Mouse (Mus musculus): ENCODE measurements at regions not wholly inside any gene's neighbourhood (a gene's known extent, or its start where the extent isn't known, plus 50 kb on each side); places are given as distances from the start of the nearest gene placed in this dataset.

DNA sequence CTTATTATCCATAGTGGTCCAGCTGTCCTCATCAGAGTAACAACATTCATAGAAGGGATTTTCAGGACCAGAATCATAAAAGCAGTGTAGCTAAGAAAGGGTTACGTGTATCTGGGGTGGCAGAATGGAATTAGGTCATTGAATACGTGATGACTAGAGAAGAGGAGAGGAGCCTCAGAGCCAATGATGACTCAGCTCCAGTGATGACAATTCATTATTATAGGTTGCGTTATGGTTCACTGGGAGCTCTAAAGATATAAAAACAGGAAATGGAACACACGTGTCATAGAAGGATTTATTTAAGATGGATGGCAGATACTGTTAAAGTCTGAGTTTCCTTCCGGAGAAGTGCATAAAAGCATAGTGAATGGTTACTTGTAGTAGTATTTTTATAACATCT is 291.6 kb downstream of the Isl1 start:
- no peak for DNase-seq (ENCODE audit: low spot score in 2 of 2)

DNA sequence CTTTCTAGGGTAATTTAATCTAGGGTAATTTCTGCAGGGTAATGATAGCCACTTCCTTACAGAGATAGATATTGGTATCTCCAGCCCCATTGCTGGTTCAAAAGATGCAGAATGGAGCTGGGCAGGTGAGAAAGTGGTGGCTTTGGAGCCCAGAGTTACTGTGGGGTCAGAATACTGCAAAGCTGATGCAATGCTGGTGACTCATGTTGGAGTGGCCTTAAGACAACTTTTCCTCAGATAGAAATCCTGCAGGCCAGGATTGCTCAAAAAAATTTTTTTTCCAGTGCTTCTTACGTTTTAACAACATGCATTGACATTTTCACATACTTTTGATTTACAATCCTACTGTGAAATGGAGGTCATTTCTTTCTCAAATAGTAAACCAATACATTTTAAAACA is 305.8 kb downstream of the Isl1 start:
- DNase-seq (ENCODE audit: low spot score in 2 of 2): no peak

DNA sequence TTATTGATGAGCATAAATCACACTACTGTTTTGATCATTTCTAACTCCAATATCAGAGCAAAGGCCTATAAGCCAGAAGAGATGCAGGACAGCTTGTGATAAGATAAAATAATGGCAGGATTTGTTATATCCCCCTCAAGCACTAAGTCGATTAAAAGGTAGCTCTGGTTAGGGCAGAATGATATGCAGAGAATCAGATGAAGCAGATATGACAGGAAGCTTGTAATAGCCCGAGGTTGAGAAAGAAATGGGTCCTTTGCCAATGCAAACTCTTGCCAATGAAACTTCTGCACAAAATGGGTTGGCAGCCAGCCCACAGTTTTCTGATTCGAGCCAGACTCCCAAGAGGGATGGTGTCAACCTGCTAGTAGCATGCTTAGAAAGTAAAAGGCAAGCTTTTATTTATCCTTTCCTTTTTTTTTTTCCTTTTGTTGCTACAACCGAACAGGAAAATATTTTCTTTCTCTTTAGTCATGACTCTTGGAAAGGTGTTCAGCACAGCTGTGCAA is 307.0 kb downstream of the Isl1 start:
- DNase-seq (ENCODE audit: low spot score in 2 of 2): peak in 1 of 2 experiments; percentile 13

DNA sequence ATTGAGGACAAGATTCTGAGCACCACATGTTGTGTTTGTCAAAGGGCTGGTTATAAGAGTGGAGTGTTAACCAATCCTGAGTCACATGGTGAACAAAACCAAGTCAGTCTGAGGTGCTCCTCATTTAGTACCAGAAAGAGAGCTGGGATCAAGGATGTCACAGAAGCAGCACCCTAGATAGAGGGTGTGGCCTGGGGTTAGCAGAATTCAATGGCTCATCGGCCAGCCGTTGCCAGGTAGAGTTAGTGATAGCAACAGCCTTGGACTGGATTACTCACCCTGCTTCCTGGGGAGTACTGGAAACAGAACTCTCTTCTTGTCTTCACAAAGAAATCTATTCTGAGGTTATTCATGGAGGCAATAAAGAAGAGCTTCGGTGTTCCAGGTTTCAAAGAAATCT is 318.9 kb downstream of the Isl1 start:
- no peak for DNase-seq (ENCODE audit: low spot score in 2 of 2)

DNA sequence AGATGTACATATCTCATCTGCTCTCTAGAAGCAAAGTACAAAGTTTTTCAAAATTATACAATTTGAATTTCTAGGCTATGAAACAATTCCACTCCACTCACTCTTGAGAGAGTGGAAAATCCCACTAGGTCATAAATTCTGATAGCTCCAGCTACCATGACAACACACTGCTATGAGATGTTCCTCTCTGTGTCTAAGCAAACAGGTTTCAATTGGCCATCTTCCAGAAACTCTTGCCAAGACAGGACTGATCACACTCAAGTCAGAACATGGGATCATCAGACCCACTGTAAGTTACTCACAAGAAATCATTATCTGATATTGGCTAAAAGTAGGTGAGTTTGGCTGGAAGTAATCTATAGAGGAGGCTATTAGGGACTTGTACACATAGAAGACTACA is 320.4 kb downstream of the Isl1 start:
- no peak for DNase-seq (ENCODE audit: low spot score in 2 of 2)

DNA sequence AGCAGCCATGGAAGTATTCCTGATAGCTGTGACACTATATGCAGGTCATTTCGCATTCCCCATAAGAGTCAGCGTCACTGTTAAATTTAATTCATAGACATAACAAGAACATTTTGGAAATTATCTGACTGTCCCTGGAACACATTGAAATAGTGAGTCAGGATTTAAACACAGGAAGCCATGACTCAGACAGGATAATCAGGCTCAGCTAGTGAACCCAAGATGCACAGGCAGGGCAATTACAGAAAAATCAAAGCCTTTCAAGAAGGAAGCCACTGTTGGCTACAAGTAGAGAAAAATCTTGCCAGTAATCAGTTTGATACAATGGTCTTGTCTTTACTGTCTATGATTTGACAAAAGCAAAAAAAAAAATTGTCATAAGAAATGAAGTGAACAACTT is 323.2 kb downstream of the Isl1 start:
- no peak for DNase-seq (ENCODE audit: low spot score in 2 of 2)

DNA sequence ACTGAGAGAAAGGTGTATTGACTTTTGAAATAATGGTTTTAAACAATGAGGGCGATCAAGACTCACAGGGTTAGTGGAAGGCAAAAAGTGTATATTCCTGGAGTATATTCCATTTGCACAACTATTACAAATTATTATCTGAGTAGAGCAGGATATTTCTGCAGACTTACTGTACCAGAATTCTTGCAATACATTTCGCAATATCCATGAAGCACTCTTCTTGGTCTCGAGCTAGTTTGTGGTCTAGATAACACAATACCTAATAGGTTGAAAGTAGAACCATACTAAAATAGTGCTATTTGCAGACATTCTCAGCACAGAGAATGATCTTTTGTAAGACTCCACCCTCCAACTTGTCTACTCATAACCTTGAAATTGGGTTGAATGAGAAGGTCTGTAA is 323.8 kb downstream of the Isl1 start:
- no peak for DNase-seq (ENCODE audit: low spot score in 2 of 2)

DNA sequence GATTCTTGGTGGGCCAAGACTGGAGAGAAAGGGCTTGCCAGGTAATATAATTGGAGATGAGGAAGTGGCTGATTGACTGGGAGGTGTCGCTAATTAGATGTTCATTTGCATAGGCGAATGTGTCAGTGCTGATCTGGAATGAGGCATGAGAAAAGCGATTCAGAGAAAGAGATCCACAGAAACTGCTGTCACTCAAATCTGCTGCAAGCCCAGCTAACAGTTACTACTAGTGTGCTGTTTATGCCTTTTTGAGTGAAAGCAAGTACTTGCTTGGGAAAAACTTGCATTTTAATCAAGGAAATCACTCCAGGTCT is 331.6 kb downstream of the Isl1 start:
- no peak for DNase-seq (ENCODE audit: low spot score in 2 of 2)

DNA sequence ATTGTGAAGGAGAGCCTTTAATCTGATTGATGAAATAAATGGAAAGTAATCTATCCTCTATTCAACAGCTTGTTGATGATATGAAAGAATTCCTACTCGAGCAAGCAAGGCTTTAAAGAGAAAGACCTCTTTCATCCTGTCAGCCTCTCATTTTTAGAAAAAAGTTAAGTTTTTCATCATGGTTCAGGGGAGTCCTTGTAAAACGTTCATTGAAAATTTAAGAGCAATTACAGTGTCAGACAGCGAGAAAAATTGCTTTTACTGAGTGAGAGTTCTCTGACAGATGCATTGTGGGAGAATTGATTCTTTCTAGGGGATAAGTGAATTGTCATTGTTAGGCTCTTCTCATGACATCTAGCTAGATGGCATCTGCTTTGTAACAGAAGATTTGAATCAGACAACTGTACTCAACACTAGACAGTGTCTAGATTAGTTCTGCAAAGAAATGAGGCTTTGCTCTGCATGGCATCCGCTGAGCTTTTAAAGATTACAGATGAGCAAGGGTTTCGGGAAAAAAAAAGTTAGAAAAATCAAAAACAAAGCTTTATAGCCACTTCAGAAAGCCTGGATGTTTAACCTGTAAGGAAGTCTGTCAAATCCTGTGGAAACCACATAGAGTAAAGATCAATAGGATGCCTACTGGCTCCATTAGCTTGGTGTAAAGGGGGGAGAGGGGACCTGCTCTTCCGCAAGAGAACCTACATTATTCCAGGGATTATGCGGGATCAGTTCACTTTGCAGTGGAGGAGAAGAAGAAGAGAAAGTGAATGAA is 332.2 kb downstream of the Isl1 start:
- no peak for DNase-seq (ENCODE audit: low spot score in 2 of 2)
